Mouse (Mus musculus) kidney, postnatal 0 days (tissue): ENCODE data around the gene Pxn. TPM values are rescaled to one million over a fixed set of nuclear protein-coding genes. Genes with fewer than 3 reads are reported as not detected.

Experiments used
- ATAC-seq: fragments of 200-750 bp; cut with Nextera tagmentation; replicated peaks from 2 replicates; pipeline ENCODE4 v1.8.0; 2017; ENCODE audit warnings: low read depth, moderate number of reproducible peaks, moderate TSS enrichment, moderate library complexity; ENCODE audit not compliant: low FRiP score
- DNase-seq: peaks from one replicate; pipeline ENCODE4 v3.0.0-alpha.2; 2016; ENCODE audit warnings: low spot score
- H3K27ac ChIP-seq: fragments of 300-500 bp; sonication (generic); 2 replicates; pipeline ENCODE4 v1.5.1; 2014; ENCODE audit warnings: mild to moderate bottlenecking
- H3K27me3 ChIP-seq: fragments of 300-500 bp; sonication (generic); 2 replicates; pipeline ENCODE4 v1.6.1; 2014; ENCODE audit warnings: low read length, mixed read lengths; ENCODE audit not compliant: insufficient read depth
- H3K36me3 ChIP-seq: fragments of 300-500 bp; sonication (generic); 2 replicates; pipeline ENCODE4 v1.6.1; 2014; ENCODE audit warnings: low read length, mixed read lengths; ENCODE audit not compliant: insufficient read depth
- H3K4me1 ChIP-seq: fragments of 300-500 bp; sonication (generic); replicated peaks from 2 replicates; pipeline ENCODE4 v1.6.1; 2014; ENCODE audit warnings: antibody characterized with exemption, low read length, mixed read lengths; ENCODE audit not compliant: insufficient read depth
- H3K4me2 ChIP-seq: fragments of 300-500 bp; sonication (generic); 2 replicates; pipeline ENCODE4 v1.6.1; 2014; ENCODE audit warnings: mild to moderate bottlenecking, low read length, moderate library complexity, mixed read lengths
- H3K4me3 ChIP-seq: fragments of 300-500 bp; sonication (generic); replicated peaks from 2 replicates; pipeline ENCODE4 v1.5.1; 2014; ENCODE audit warnings: low read depth, low read length
- H3K9ac ChIP-seq: fragments of 300-500 bp; sonication (generic); 2 replicates; pipeline ENCODE4 v1.6.1; 2014; ENCODE audit warnings: low read depth, low read length
- H3K9me3 ChIP-seq: fragments of 300-500 bp; sonication (generic); replicated peaks from 2 replicates; pipeline ENCODE4 v1.6.1; 2016; ENCODE audit warnings: low read length, inconsistent platforms, mixed read lengths
- CTCF ChIP-seq: IDR thresholded peaks from 2 replicates; pipeline ENCODE4 v1.5.1; 2016; ENCODE audit warnings: antibody characterized with exemption, low read depth, mild to moderate bottlenecking, moderate library complexity
- WGBS: fragments of 180-500 bp; shearing (Covaris S2); extraction: QIAGEN DNeasy Blood & Tissue Kit; methylation state at CpG from one replicate; pipeline ENCODE4 v1.1.7; 2014; 5-methylcytosine and 5-hydroxymethylcytosine counted together
- polyA plus RNA-seq: library from polyadenylated mRNA; unstranded; fragments of >200 nt; fragmentation: Nextera tagmentation; extraction: Ambion mirVana; gene quantifications from 2 replicates; pipeline ENCODE4 v1.2.1, GENCODE M21; 2015

Pxn gene
- polyA plus RNA-seq, 1 experiment from 2014 or later, result 48.3 TPM

DNA sequence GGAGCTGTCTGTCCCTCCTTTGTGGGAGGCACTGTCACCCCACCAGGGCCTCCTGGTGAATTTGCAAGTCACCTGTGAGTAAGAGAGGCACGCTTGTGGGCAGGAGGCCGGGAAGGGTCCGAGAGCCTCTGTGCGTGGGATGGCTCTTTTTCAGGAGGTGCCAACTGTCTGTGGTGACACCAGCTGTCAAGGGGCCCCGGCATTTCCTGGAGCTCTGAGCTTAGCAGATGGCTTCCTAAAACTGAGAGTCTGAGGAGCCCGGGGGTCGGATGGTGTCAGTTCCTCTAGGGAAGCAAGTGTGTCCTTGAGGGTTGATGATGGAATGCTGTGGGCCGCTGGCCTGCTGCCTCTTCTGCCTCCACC, 24.0 kb downstream of the Pxn start:
- Histone ChIP-seq H3K4me2 (peak overlapping the region; percentile 23), H3K36me3 (0 out of 2 replicates have a peak, but pooled peaks cover 3% of the 10 kb centered on the region), H3K27me3 (no peaks in the 10 kb centered on the region), H3K4me3 (no peak overlapping the region), H3K4me1 (peaks cover 75% of the 10 kb centered on the region), H3K27ac (peak overlapping the region; percentile 78), H3K9me3 (no peaks in the 10 kb centered on the region), H3K9ac (peak overlapping the region; percentile 27; the same call in 1 of the 2 replicates)
- no peak for ATAC-seq
- no peak for DNase-seq
- TF ChIP-seq CTCF, result no peak
- 37% methylated on average over 8 of the region's 8 CpGs for WGBS

DNA sequence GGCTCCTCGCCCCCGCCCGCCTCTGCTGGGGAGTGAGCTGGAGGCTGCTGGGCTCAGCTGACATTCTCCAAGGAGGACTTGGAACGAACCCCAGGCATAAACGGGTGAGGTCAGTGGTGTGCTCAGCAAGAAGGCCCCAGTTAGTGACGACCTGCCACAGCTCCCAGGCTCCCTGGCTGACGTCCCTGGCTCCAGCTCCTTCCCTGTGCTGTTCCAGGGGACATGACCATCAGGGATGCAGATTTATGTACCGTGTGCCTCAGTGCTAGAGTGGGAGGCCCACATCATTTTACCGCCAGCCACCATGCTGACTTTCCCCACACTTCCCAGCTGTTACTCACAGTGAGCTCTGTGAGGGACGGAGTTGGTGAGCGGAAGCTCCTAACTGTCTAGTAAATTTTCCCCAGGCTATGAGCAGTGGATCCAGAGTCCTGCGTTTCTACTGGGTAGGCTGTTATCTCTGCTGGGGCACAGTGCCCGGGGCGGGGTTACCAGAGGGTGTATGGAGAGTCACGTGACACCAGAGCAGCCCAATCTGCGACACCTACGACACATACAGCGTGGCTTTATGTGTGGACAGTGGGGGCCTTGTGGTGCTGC, 25.3 kb downstream of the Pxn start:
- ATAC-seq (peak; percentile 25; the same call in 1 of the 2 replicates), DNase-seq (peak; percentile 86)
- Histone ChIP-seq H3K4me2 (peak overlapping the region; percentile 26), H3K4me1 (peaks cover 71% of the 10 kb centered on the region), H3K9me3 (no peaks in the 10 kb centered on the region), H3K9ac (0 out of 2 replicates have a peak overlapping the region, but pooled peaks have one; percentile 2), H3K27me3 (no peaks in the 10 kb centered on the region), H3K27ac (peak overlapping the region; percentile 78), H3K4me3 (no peak overlapping the region), H3K36me3 (no peaks in the 10 kb centered on the region)
- no peak for TF ChIP-seq CTCF
- WGBS, result 16% methylated on average over 18 of the region's 18 CpGs

DNA sequence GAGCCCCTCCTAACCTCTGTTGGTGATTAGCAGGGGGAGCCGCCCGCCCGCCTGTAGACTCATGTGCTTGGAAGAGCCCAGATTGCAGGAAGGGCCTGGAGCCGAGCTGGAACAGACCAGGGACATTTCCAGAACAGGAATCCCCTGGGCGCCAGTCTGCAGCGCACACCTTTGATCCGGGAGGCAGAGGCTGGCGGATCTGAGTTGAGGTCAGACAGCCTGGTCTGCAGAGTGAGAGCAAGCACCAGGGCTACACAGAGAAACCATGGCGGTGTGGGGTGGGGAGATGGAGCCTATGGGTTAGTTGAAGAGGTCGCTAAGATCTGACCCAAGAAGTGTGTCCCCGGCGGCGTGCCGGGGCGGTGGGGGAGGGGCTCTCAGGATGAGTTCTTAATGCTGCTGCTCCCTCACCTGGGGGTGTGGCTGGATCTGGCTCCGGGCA, 27.8 kb downstream of the Pxn start:
- TF ChIP-seq CTCF, result no peak
- peaks cover 74% of the 10 kb centered on the region for H3K4me1 ChIP-seq
- no peaks in the 10 kb centered on the region for H3K36me3 ChIP-seq
- H3K27ac ChIP-seq, result peak overlapping the region; percentile 60; the same call in 1 of the 2 replicates
- H3K4me2 ChIP-seq, result no peak overlapping the region; the same call in 1 of the 2 replicates
- no peak overlapping the region for H3K9ac ChIP-seq
- DNase-seq, result peak; percentile 45
- ATAC-seq, result no peak
- H3K9me3 ChIP-seq, result no peaks in the 10 kb centered on the region
- 21% methylated on average over 16 of the region's 16 CpGs for WGBS
- H3K4me3 ChIP-seq, result no peak overlapping the region
- H3K27me3 ChIP-seq, result no peaks in the 10 kb centered on the region

DNA sequence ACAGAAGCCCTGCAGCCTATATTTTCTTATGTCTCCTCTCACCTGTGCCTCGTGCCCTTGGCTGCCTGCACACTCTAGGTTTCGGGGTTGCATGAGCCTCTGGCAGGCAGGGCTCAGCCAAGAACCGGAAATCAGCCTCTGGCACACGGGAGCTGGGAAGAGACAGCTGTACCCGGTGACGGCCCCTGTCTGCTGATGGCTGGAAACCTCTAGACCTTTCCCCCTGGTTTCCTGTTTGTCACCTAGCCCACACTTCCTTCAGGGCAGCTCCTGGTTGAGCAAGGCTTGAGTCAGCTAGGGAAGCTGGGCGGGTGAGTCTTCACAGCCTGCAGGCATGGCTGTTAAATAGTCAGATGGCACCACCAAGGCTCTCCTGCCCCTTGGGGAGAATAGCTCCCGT, 28.4 kb downstream of the Pxn start:
- peak; percentile 46 for DNase-seq
- H3K9ac ChIP-seq, result peak overlapping the region; percentile 1; the same call in 1 of the 2 replicates

DNA sequence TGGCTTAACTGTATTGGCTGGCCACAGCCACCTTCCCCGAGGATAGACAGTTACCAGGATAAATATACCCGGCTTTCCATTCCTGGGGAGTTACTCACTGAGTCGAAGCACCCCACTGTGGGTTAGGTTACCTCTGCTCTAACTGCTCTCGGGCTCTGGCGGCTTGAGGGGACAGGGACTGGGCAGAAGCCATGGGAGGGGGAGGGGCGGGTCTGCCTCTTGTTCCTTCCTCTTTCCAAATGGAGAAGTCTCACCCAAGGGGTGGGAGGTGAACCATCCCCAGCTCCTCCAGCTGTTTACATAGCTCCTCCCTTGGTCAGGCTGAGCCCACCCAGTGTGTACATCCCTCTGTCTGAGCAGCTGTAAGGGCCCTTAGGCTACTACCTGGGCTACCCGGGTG, 29.2 kb downstream of the Pxn start:
- no peak for DNase-seq

More for the DNA sequence above, 28.4 kb downstream of the Pxn start:
- 21% methylated on average over 8 of the region's 8 CpGs for WGBS
- TF ChIP-seq CTCF, result no peak
- Histone ChIP-seq H3K36me3 (no peaks in the 10 kb centered on the region), H3K4me1 (peaks cover 69% of the 10 kb centered on the region), H3K9me3 (no peaks in the 10 kb centered on the region), H3K27ac (peak overlapping the region; percentile 60), H3K27me3 (no peaks in the 10 kb centered on the region), H3K4me2 (peak overlapping the region; percentile 10; the same call in 1 of the 2 replicates), H3K4me3 (no peak overlapping the region)
- no peak for ATAC-seq

DNA sequence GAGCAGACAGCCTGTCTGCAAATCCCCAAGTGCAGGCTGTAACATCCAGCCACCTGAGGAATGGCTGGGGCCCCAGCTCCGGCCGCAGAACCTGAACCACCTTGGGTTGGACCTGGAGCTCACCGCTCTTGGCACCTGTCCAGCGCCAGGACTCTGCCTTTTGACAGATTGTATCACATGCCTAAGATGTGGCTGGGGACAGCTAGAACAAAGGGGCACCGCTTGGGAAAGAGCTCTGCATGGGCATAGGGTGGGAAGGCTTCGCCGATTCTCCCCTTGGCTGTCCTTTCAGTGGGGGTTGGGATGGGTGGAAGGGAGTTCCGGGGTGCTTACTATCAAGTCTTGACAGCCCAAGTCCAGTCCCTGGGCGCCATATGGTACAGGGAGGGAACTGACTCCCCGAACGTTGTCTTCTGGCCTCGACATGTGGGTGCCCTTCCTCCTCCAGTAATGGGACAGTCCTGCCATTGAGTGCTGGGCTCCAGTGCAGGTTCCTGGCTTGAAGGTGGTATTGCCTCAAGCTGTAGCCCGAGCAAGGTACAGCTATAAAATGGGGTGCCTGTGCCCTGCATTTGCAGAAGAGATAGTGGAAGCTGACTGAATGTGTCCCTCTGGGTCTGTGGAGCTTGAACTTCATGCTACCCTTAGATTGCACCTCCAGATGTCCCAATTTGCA, 31.7 kb downstream of the Pxn start:
- WGBS, result 59% methylated on average over 13 of the region's 13 CpGs
- H3K36me3 ChIP-seq, result no peaks in the 10 kb centered on the region
- H3K4me3 ChIP-seq, result no peak overlapping the region
- TF ChIP-seq CTCF, result no peak
- H3K4me2 ChIP-seq, result peak overlapping the region; percentile 1; the same call in 1 of the 2 replicates
- H3K27me3 ChIP-seq, result no peaks in the 10 kb centered on the region
- ATAC-seq (no peak), DNase-seq (no peak)
- H3K27ac ChIP-seq, result peak overlapping the region; percentile 37; the same call in 1 of the 2 replicates
- 0 out of 2 replicates have a peak overlapping the region, but pooled peaks have one; percentile 23 for H3K9ac ChIP-seq
- peaks cover 51% of the 10 kb centered on the region for H3K4me1 ChIP-seq
- no peaks in the 10 kb centered on the region for H3K9me3 ChIP-seq

More for the DNA sequence above, 29.2 kb downstream of the Pxn start:
- WGBS, result 19% methylated on average over 7 of the region's 7 CpGs
- Histone ChIP-seq H3K27me3 (no peaks in the 10 kb centered on the region), H3K4me3 (no peak overlapping the region), H3K4me1 (peaks cover 61% of the 10 kb centered on the region), H3K9me3 (no peaks in the 10 kb centered on the region), H3K27ac (peak overlapping the region; percentile 60; the same call in 1 of the 2 replicates), H3K36me3 (no peaks in the 10 kb centered on the region), H3K9ac (0 out of 2 replicates have a peak overlapping the region, but pooled peaks have one; percentile 1), H3K4me2 (peak overlapping the region; percentile 13; the same call in 1 of the 2 replicates)
- no peak for ATAC-seq
- no peak for TF ChIP-seq CTCF
